Mouse (Mus musculus) splenic B cell, adult 2 months (primary cell): ENCODE results near the gene Paics.

ENCODE experiments used
- DNase-seq: peaks from one replicate; pipeline ENCODE4 v3.0.0-alpha.2; 2011; ENCODE audit warnings: low read depth, low spot score
- H3K27me3 ChIP-seq: 2 replicates; pipeline ENCODE4 v1.6.1; 2012; ENCODE audit warnings: mild to moderate bottlenecking, low read length, moderate library complexity, mixed read lengths; ENCODE audit not compliant: control insufficient read depth, poor library complexity, insufficient read depth, severe bottlenecking
- H3K36me3 ChIP-seq: 2 replicates; pipeline ENCODE4 v1.6.1; 2012; ENCODE audit warnings: mild to moderate bottlenecking, low read length, moderate library complexity, mixed read lengths; ENCODE audit not compliant: control insufficient read depth, poor library complexity, insufficient read depth, severe bottlenecking

Paics gene

DNA sequence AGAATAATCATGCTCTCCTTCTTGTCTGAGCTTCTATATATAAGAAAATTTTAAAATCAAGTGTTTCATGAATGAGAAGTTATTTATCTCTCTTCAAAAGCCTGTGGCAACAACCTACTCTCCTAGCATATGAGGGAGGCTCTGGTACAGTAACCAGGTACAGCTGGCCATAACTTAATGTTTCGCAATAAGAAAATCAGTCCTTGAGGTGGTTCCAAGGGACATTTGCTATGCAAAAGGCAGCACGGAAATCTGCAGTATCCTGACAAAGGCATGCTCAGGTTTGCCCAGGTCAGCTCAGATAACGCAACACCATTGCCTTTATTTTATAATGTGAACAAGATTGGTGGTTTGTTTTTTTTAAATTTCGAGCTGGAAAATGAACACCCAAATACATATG, 9.1 kb upstream of the Paics start:
- H3K27me3 ChIP-seq = no peaks in the 10 kb centered on the region
- no peak for DNase-seq
- H3K36me3 ChIP-seq = peaks cover 1% of the 10 kb centered on the region; the same call in 1 of the 2 replicates

DNA sequence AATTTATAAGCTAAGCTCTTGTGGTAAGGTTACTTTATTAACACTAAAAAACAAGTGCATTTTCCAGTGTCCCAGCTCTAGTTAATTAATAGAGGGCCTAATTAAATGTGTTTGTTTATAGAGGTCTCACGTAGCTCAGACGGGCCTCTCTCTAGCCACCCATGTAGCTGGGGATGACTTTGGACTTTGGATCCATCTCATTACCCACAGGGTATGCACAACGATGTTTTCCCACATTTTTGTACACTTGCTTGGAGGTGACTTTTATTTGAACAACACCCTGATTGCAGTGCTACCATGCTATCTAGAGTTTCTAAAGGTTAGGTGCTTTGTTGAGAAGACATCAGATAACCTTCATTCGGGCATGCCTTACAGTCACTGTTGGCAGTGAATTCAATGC, 8.6 kb upstream of the Paics start:
- no peak for DNase-seq
- H3K36me3 ChIP-seq = peaks cover 1% of the 10 kb centered on the region; the same call in 1 of the 2 replicates
- H3K27me3 ChIP-seq = no peaks in the 10 kb centered on the region

DNA sequence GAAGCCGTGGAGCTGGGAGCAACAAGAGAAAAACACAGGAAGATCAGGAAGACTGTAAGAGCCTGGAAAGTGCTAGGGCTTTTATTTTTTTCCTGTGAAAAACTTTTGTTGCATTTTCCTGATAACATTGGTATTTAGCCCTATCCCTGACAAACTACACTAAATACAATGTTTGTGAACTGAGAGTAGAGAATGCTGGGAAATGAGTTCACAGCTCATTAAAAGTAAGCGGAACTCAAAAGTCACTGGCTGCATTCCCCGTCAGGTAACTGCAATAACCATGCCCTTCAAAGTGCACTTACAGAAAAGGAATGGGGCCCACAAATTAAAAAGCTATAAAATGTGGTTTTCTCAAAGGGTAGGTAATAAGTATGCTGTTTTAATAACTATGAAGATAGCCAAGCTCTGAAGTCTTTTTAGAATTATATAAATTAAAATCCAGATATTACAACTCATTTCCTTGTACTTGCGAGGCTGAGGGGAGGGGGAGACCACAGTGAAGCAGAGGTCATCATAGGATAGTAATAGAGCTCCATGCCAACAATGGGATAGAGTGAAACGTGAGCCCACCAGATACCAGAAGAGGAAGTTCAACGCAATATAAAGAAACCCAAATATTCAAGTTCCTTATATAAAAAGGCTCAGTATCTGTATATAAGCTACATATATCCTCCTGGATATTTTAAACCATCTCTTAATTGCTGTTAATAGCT, 6.0 kb upstream of the Paics start:
- no peaks in the 10 kb centered on the region for H3K27me3 ChIP-seq
- DNase-seq = no peak
- peaks cover 1% of the 10 kb centered on the region; the same call in 1 of the 2 replicates for H3K36me3 ChIP-seq

DNA sequence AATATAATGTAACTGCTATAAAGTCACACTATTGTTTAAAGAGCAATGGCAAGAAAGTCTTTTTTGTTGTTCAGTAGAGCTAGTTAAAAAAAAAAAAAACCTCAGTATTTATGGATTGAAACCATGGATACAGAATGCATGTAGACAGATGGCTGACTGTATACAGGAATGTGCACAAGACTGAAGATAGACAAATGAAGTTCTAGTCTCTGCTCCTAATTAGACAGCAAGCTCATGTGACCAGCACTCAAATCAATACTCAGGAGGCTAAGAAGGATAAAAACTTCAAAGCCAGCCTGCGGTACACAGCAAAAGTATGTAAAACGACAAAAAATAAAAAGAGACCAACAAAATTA, 5.5 kb upstream of the Paics start:
- Histone ChIP-seq H3K36me3 (peaks cover 1% of the 10 kb centered on the region; the same call in 1 of the 2 replicates), H3K27me3 (no peaks in the 10 kb centered on the region)
- no peak for DNase-seq

DNA sequence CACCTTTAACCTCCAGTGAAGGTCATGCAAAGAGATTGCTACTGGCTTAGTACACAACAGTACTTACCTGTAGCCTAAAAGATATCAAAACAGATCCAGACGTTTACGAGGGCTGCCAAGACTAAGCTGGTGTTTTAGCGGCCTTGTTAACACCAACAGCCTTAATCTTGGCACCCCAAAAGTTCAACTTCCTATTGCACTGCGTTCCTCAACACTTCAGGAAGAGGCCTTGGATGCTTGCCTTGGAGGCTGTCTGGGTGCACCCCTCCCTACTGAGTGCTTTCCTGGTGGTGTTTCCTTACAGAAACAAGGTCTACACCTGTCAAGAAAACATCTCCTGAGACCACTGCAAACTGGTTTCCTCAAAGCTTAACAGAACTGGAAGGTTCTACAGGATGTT, 4.0 kb upstream of the Paics start:
- no peak for DNase-seq
- no peaks in the 10 kb centered on the region; the same call in 1 of the 2 replicates for H3K36me3 ChIP-seq
- H3K27me3 ChIP-seq = no peaks in the 10 kb centered on the region

- DNase-seq = no peak
- Histone ChIP-seq H3K27me3 (no peaks in the 10 kb centered on the region), H3K36me3 (no peaks in the 10 kb centered on the region; the same call in 1 of the 2 replicates)
These were observed 3.3 kb upstream of the Paics start for GRCm38 (mm10) chr5:76947758-76948157.

DNA sequence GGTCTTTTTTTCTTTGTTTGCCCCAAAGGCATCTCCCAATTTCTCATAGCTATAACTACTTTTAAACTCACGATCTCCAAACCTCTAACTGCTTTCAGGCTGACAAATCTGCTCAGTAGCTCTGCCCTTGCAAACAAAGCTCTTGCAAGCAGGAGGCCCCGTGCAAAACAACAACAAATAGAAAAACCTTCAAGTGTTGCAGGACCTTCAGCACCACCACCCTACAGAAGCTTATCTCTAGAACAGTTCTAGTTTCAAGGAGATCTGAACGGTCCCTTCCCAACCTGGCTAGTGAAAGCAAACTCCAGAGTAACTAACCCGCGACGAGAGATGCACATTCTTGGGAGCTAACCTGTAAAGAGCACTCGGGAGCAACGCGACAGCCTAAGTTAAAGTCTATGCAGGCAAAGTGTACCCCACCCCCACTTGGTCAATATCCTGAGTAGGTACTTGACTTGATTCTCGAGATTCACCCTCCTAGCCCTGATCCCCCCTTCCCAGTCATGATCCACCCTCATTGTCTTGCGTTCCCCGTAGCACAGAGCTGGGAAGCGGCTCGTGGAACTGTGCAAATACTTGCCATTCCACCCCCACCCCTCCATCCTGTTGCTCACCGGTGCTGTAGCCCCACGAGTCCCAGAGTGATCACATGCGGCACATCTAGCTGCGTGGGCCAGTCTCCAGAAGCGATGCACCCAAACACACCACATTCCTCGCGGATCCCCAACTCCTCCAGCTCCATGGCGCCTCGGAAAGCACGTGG, 583 bp upstream of the Paics start:
- H3K36me3 ChIP-seq = no peaks in the 10 kb centered on the region
- no peaks in the 10 kb centered on the region for H3K27me3 ChIP-seq
- no peak for DNase-seq

- Histone ChIP-seq H3K27me3 (no peaks in the 10 kb centered on the region), H3K36me3 (0 out of 2 replicates have a peak, but pooled peaks cover 2% of the 10 kb centered on the region)
- no peak for DNase-seq
These were observed 1.3 kb downstream of the Paics start for GRCm38 (mm10) chr5:76952112-76953040.

GRCm38 (mm10) chr5:76953794-76954193, 2.7 kb downstream of the Paics start:
- H3K36me3 ChIP-seq = peaks cover 4% of the 10 kb centered on the region; the same call in 1 of the 2 replicates
- no peaks in the 10 kb centered on the region for H3K27me3 ChIP-seq
- DNase-seq = no peak

- no peaks in the 10 kb centered on the region for H3K27me3 ChIP-seq
- peak; percentile 56 for DNase-seq
- peaks cover 7% of the 10 kb centered on the region for H3K36me3 ChIP-seq
These were observed 3.3 kb downstream of the Paics start for GRCm38 (mm10) chr5:76954271-76954900.

GRCm38 (mm10) chr5:76955474-76955873, 4.4 kb downstream of the Paics start:
- H3K27me3 ChIP-seq = no peaks in the 10 kb centered on the region
- no peak for DNase-seq
- peaks cover 9% of the 10 kb centered on the region for H3K36me3 ChIP-seq

DNA sequence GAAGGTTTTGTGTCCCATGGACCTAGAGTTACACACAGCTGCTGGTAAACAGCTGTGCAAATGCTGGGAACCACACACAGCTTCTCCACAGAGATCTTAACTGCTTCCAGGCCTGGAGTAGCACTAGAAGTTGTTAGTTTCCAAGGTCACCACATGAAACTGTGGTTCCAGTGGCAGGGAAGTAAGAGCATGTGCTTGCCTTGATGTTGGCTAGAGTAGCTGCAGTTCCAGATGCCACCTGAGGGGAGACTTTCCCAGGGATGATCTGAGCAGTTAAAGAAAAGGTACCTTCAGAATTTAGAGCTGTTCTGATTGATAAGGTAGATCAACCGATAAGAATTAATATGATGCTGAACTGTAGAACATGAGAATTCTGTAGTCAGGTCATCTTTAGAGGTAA, 6.8 kb downstream of the Paics start:
- peaks cover 13% of the 10 kb centered on the region for H3K36me3 ChIP-seq
- DNase-seq = peak; percentile 20
- H3K27me3 ChIP-seq = no peaks in the 10 kb centered on the region

GRCm38 (mm10) chr5:76959587-76959986, 8.5 kb downstream of the Paics start:
- DNase-seq = no peak
- Histone ChIP-seq H3K36me3 (peaks cover 16% of the 10 kb centered on the region), H3K27me3 (no peaks in the 10 kb centered on the region)

GRCm38 (mm10) chr5:76962545-76962944, 11.4 kb downstream of the Paics start:
- H3K27me3 ChIP-seq = no peaks in the 10 kb centered on the region
- H3K36me3 ChIP-seq = peaks cover 20% of the 10 kb centered on the region
- DNase-seq = no peak
